Mouse (Mus musculus) heart, embryonic 14.5 days (tissue): ENCODE measurements around the gene Kdm4c. TPM values are rescaled to one million over a fixed set of nuclear protein-coding genes. Genes with fewer than 3 reads are reported as not detected.

ENCODE experiments used
- ATAC-seq: fragments of 200-750 bp; cut with Nextera tagmentation; 2 replicates; pipeline ENCODE4 v1.8.0; 2017; ENCODE audit warnings: low read depth, moderate TSS enrichment; ENCODE audit not compliant: insufficient number of reproducible peaks, insufficient read depth, low FRiP score
- H3K27ac ChIP-seq, 2 experiments: fragments of 200-500 bp in 1 of 2; fragments of 300-500 bp in 1 of 2; sonication (generic) in 1 of 2; replicated peaks in 1 of 2; 2 replicates each; pipeline ENCODE4 v1.5.1; 2012 to 2014; ENCODE audit warnings: low read depth in 2 of 2, low read length in 2 of 2, control low read depth in 1 of 2, mild to moderate bottlenecking in 1 of 2, mixed read lengths in 1 of 2; ENCODE audit not compliant: control insufficient read depth in 1 of 2, insufficient read depth in 1 of 2
- H3K27me3 ChIP-seq: fragments of 300-500 bp; sonication (generic); 2 replicates; pipeline ENCODE4 v1.6.1; 2014; ENCODE audit warnings: mild to moderate bottlenecking, low read length, control low read depth; ENCODE audit not compliant: control insufficient read depth, insufficient read depth
- H3K36me3 ChIP-seq: fragments of 300-500 bp; sonication (generic); 2 replicates; pipeline ENCODE4 v1.6.1; 2014; ENCODE audit warnings: mild to moderate bottlenecking, control low read depth, low read length, mixed read lengths; ENCODE audit not compliant: control insufficient read depth, insufficient read depth
- H3K4me1 ChIP-seq, 2 experiments: fragments of 200-500 bp in 1 of 2; fragments of 300-500 bp in 1 of 2; sonication (generic) in 1 of 2; 2 replicates each; pipeline ENCODE4 v1.6.1; 2012 to 2014; ENCODE audit warnings: low read length in 2 of 2, control low read depth in 1 of 2, mixed read lengths in 1 of 2; ENCODE audit not compliant: control insufficient read depth in 2 of 2, insufficient read depth in 2 of 2
- H3K4me2 ChIP-seq: fragments of 300-500 bp; sonication (generic); 2 replicates; pipeline ENCODE4 v1.6.1; 2014; ENCODE audit warnings: mild to moderate bottlenecking, low read length
- H3K4me3 ChIP-seq, 2 experiments: fragments of 200-500 bp in 1 of 2; fragments of 300-500 bp in 1 of 2; sonication (generic) in 1 of 2; 2 replicates each; pipeline ENCODE4 v1.5.1; 2012 to 2014; ENCODE audit warnings: low read length in 2 of 2, mild to moderate bottlenecking in 2 of 2, control low read depth in 1 of 2, low read depth in 1 of 2, moderate library complexity in 1 of 2; ENCODE audit not compliant: control insufficient read depth in 1 of 2, insufficient read depth in 1 of 2
- H3K9ac ChIP-seq: fragments of 300-500 bp; sonication (generic); 2 replicates; pipeline ENCODE4 v1.6.1; 2014; ENCODE audit warnings: mild to moderate bottlenecking, low read length
- H3K9me3 ChIP-seq: fragments of 300-500 bp; sonication (generic); 2 replicates; pipeline ENCODE4 v1.6.1; 2016; ENCODE audit warnings: low read length, control low read depth; ENCODE audit not compliant: control insufficient read depth
- WGBS: fragments of 180-500 bp; shearing (Covaris S2); extraction: QIAGEN DNeasy Blood & Tissue Kit; methylation state at CpG from one replicate; pipeline ENCODE4 v1.1.7; 2014; 5-methylcytosine and 5-hydroxymethylcytosine counted together
- polyA plus RNA-seq: library from polyadenylated mRNA; unstranded; fragments of >200 nt; fragmentation: Nextera tagmentation; extraction: Ambion mirVana; gene quantifications from 2 replicates; pipeline ENCODE4 v1.2.1, GENCODE M21; 2014

The Kdm4c gene
- polyA plus RNA-seq, 1 experiment from 2014 or later, result 13.1 TPM

- WGBS, result 86% methylated on average over 1 of the region's 1 CpGs
- H3K9me3 ChIP-seq, result no peaks in the 10 kb centered on the region
- no peak overlapping the region for H3K9ac ChIP-seq
- ATAC-seq, result no peak
- H3K4me2 ChIP-seq, result no peak overlapping the region
- no peaks in the 10 kb centered on the region for H3K4me1 ChIP-seq
- peaks cover 28% of the 10 kb centered on the region for H3K36me3 ChIP-seq
- H3K27me3 ChIP-seq, result no peaks in the 10 kb centered on the region
- no peak overlapping the region for H3K27ac ChIP-seq
- no peak overlapping the region for H3K4me3 ChIP-seq
Measured at GRCm38 (mm10) chr4:74408731-74409130, 166.4 kb downstream of the Kdm4c start.

GRCm38 (mm10) chr4:74419794-74420193, 177.5 kb downstream of the Kdm4c start:
- Histone ChIP-seq H3K27me3 (no peaks in the 10 kb centered on the region), H3K4me1 (no peaks in the 10 kb centered on the region), H3K9me3 (no peaks in the 10 kb centered on the region), H3K9ac (no peak overlapping the region), H3K36me3 (no peaks in the 10 kb centered on the region), H3K4me3 (no peak overlapping the region), H3K4me2 (no peak overlapping the region), H3K27ac (no peak overlapping the region)
- 46% methylated on average over 1 of the region's 1 CpGs for WGBS
- ATAC-seq, result no peak

Other genes starting within 250 kb of the Kdm4c start
- 0.09 and 0.30 TPM in 2 replicates for gene Frmd3, start 229.1 kb upstream of the Kdm4c start, polyA plus RNA-seq